Mouse (Mus musculus): ENCODE data around the gene Msi1. TPM values are rescaled to one million over a fixed set of nuclear protein-coding genes. Genes with fewer than 3 reads are reported as not detected.

The Msi1 gene
- polyA plus RNA-seq, 1 experiment from 2014 or later = 138 TPM

DNA sequence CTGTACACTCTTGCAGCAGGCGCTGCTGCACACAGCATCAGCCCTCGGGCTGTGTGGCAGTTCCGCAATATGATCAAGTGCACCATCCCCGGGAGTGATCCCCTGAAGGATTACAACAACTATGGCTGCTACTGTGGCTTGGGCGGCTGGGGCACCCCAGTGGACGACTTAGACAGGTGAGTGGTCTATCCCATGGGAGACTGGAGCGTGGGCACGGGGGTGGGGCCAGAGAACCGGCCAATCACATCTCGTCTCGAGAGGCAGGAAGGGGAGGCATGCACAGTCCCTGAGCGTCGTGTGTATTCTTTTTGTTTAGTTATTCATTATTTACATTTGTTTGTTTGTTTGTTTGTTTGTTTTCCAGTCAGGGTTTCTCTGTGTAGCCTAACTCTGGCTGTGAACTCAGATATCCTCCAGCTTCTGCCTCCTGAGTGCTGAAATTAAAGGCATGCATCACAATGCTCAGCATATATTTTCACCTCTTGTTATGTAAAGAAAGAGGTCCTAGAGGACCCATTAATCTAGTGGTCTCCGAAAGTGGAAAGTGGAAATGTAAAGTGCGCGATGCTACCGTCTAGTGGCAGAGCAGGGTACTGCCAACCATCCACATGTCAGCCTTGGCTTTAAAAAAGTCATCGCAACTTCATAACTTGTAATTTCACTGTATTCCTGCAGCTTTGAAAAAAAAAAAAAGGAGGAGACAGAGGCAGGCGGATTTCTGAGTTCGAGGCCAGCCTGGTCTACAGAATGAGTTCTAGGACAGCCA, 41.5 kb downstream of the Msi1 start:
- ATAC-seq (ENCODE audit: insufficient read depth, low FRiP score, low TSS enrichment) = no peak

DNA sequence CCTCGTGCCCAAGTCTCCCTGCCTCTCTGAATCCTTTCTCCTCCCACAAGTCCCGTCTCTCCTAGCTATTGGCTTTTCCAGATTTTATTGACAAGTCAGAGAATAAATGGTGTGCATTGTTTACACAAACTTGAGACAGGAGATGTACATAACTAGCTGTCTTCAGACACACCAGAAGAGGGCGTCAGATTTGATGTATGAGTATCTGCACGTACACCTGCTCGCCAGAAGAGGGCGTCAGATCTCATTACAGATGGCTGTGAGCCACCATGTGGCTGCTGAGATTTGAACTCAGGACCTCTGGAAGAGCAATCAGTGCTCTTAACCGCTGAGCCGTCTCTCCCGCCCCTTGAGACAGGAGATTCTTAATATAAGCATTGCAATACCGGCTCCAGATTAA, 43.8 kb downstream of the Msi1 start:
- Histone ChIP-seq H3K9me3 (ENCODE audit: control insufficient read depth, low read length) (no peaks in the 10 kb centered on the region), H3K4me2 (ENCODE audit: low read depth) (no peak overlapping the region), H3K27me3 (ENCODE audit: control insufficient read depth, insufficient read depth, low read length) (no peaks in the 10 kb centered on the region), H3K4me1 (ENCODE audit: control insufficient read depth, insufficient read depth, low read length) (0 out of 2 replicates have a peak, but pooled peaks cover 2% of the 10 kb centered on the region), H3K27ac (ENCODE audit: low read depth, low read length) (no peak overlapping the region), H3K36me3 (ENCODE audit: control insufficient read depth, insufficient read depth, low read length) (no peaks in the 10 kb centered on the region), H3K4me3 (ENCODE audit: low read depth, low read length) (no peak overlapping the region), H3K9ac (ENCODE audit: low read length) (no peak overlapping the region)
- DNase-seq (ENCODE audit: low spot score) = no peak
- WGBS = 74% methylated on average over 10 of the region's 10 CpGs
- no peak for ATAC-seq (ENCODE audit: insufficient read depth, low FRiP score, low TSS enrichment)

More for the DNA sequence above, 41.5 kb downstream of the Msi1 start:
- 41% methylated on average over 20 of the region's 20 CpGs for WGBS
- Histone ChIP-seq H3K4me1 (ENCODE audit: control insufficient read depth, insufficient read depth, low read length) (0 out of 2 replicates have a peak, but pooled peaks cover 2% of the 10 kb centered on the region), H3K9me3 (ENCODE audit: control insufficient read depth, low read length) (no peaks in the 10 kb centered on the region), H3K9ac (ENCODE audit: low read length) (no peak overlapping the region), H3K4me3 (ENCODE audit: low read depth, low read length) (no peak overlapping the region), H3K36me3 (ENCODE audit: control insufficient read depth, insufficient read depth, low read length) (no peaks in the 10 kb centered on the region), H3K27me3 (ENCODE audit: control insufficient read depth, insufficient read depth, low read length) (no peaks in the 10 kb centered on the region), H3K27ac (ENCODE audit: low read depth, low read length) (no peak overlapping the region), H3K4me2 (ENCODE audit: low read depth) (no peak overlapping the region)
- peak; percentile 76 for DNase-seq (ENCODE audit: low spot score)

DNA sequence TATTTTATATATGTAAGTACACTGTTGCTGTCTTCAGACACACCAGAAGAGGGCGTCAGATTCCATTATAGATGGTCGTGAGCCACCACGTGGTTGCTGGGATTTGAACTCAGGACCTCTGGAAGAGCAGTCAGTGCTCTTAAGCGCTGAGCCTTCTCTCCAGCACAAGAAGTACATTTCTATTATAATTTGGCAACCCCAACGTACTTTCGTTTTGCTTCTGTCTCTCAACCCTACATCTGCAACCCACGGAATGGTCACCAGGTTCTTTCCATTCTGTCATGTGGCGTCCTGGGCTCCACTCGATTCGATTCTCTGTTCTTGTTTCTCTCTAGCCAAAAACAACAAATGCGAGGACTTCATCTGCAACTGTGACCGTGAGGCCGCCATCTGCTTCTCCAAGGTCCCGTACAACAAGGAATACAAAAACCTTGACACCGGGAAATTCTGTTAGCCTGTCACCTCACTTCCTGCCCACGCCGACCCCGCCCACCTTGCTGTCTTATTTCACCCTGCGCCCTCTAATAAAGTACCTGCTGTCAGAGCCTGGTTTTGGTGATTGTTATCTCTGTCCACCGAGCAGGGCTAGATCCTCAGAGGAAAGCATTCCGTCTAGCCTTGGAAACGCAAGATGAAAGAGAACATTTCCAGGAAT, 44.9 kb downstream of the Msi1 start:
- no peaks in the 10 kb centered on the region for H3K36me3 ChIP-seq (ENCODE audit: control insufficient read depth, insufficient read depth, low read length)
- H3K9me3 ChIP-seq (ENCODE audit: control insufficient read depth, low read length) = no peaks in the 10 kb centered on the region
- ATAC-seq (ENCODE audit: insufficient read depth, low FRiP score, low TSS enrichment) (no peak), DNase-seq (ENCODE audit: low spot score) (no peak)
- 0 out of 2 replicates have a peak, but pooled peaks cover 2% of the 10 kb centered on the region for H3K4me1 ChIP-seq (ENCODE audit: control insufficient read depth, insufficient read depth, low read length)
- H3K9ac ChIP-seq (ENCODE audit: low read length) = no peak overlapping the region
- H3K27me3 ChIP-seq (ENCODE audit: control insufficient read depth, insufficient read depth, low read length) = no peaks in the 10 kb centered on the region; the same call in 1 of the 2 replicates
- no peak overlapping the region for H3K4me2 ChIP-seq (ENCODE audit: low read depth)
- no peak overlapping the region for H3K27ac ChIP-seq (ENCODE audit: low read depth, low read length)
- 80% methylated on average over 22 of the region's 22 CpGs for WGBS
- H3K4me3 ChIP-seq (ENCODE audit: low read depth, low read length) = no peak overlapping the region

DNA sequence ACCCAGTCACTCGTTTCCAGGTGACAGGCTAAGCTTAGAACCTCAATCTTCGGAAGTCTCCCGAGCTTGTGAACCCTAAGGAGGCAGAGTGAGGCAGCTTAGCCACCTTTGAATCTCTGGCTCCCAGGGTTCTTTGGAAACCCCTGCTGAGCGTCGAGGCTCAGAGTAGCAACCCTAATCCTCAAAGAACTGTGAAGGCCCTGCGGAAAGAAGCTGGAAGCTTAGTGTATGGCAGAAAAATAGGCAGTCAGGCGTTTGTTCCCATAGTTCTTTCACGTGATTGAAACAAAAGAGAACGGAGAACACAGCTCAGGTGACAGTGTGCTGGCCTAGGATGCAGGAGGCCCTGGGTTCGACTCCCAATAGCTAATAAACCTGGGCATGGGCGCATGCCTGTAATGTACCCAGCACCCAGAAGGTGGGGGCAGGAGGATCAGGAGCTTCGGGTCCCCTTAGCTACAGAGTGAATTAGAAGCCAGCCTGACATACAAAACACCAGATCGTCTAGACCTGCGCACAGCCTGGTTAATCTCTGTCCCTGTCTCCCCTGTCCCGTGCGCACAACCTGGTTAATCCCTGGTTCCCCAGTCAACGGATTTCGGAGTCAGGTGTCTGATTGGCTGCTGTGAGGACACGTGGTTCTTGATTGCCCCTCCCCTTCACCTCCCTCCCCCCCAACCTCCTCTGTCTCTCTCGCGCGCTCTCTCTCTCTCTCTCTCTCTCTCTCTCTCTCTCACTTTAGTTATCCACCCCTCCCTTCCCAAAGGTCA, 46.1 kb downstream of the Msi1 start:
- Histone ChIP-seq H3K4me1 (ENCODE audit: control insufficient read depth, insufficient read depth, low read length) (peaks cover 5% of the 10 kb centered on the region; the same call in 1 of the 2 replicates), H3K4me2 (ENCODE audit: low read depth) (peak overlapping the region; percentile 46), H3K27me3 (ENCODE audit: control insufficient read depth, insufficient read depth, low read length) (peaks cover 5% of the 10 kb centered on the region), H3K27ac (ENCODE audit: low read depth, low read length) (no peak overlapping the region), H3K9me3 (ENCODE audit: control insufficient read depth, low read length) (no peaks in the 10 kb centered on the region), H3K9ac (ENCODE audit: low read length) (peak overlapping the region; percentile 41), H3K4me3 (ENCODE audit: low read depth, low read length) (peak overlapping the region; percentile 29), H3K36me3 (ENCODE audit: control insufficient read depth, insufficient read depth, low read length) (no peaks in the 10 kb centered on the region)
- 0 out of 2 replicates have a peak, but pooled peaks have one; percentile 27 for ATAC-seq (ENCODE audit: insufficient read depth, low FRiP score, low TSS enrichment)
- 19% methylated on average over 22 of the region's 22 CpGs for WGBS
- DNase-seq (ENCODE audit: low spot score) = peak; percentile 68

DNA sequence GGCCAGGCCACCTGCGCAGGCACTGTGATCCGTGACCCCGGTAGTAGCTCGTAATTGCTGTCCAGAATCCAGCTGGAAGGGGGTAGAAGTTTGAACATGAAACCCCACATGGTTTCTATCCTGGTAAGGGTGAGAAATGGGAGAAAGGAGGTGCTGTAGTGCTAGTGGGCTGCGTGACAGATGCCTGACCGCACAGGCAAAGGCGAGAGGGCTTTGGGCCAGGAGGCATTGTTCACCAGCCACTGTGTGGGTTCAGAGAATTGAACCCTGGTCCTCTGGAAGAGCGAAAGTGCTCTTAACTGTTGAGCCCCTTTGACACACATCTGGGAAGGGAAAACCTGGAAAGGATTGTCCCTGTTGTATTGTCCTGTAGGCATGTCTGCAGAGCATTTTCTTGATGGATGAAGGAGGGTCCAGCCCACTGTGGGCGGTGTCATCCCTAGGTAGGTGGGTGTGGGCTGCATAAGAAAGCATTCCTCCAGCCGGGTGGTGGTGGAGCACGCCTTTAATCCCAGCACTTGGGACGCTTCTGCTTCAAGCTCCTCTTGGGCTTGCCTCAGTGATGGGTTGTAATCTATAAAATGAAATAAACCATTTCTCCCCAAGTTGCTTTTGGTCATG, 46.8 kb downstream of the Msi1 start:
- Histone ChIP-seq H3K4me2 (ENCODE audit: low read depth) (peak overlapping the region; percentile 46), H3K4me3 (ENCODE audit: low read depth, low read length) (peak overlapping the region; percentile 29), H3K27ac (ENCODE audit: low read depth, low read length) (no peak overlapping the region), H3K27me3 (ENCODE audit: control insufficient read depth, insufficient read depth, low read length) (peaks cover 5% of the 10 kb centered on the region), H3K36me3 (ENCODE audit: control insufficient read depth, insufficient read depth, low read length) (no peaks in the 10 kb centered on the region), H3K9ac (ENCODE audit: low read length) (0 out of 2 replicates have a peak overlapping the region, but pooled peaks have one; percentile 26), H3K9me3 (ENCODE audit: control insufficient read depth, low read length) (no peaks in the 10 kb centered on the region), H3K4me1 (ENCODE audit: control insufficient read depth, insufficient read depth, low read length) (peaks cover 3% of the 10 kb centered on the region; the same call in 1 of the 2 replicates)
- peak; percentile 9 for DNase-seq (ENCODE audit: low spot score)
- 35% methylated on average over 12 of the region's 12 CpGs for WGBS
- no peak for ATAC-seq (ENCODE audit: insufficient read depth, low FRiP score, low TSS enrichment)

DNA sequence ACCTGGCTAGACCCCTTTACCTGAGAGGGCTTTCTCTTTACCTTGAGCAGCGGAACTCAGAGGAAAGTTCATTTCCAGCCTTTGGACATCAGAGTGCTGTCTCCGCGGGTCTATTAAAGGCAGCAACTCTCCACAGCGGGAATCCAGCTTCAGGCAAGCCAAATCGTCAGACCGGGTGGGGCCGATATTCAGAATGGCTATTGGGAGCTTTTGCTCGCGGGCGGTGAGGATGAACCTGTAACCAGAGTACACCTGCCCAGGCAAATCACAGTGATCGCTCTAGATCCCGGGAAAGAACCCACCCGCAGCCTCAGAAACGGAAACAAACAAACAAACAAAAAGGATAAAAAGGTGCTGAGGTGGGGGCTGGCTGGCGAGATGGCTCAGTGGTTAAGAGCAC, 50.2 kb downstream of the Msi1 start:
- 37% methylated on average over 15 of the region's 15 CpGs for WGBS
- Histone ChIP-seq H3K36me3 (ENCODE audit: control insufficient read depth, insufficient read depth, low read length) (no peaks in the 10 kb centered on the region), H3K27ac (ENCODE audit: low read depth, low read length) (no peak overlapping the region), H3K9ac (ENCODE audit: low read length) (no peak overlapping the region), H3K4me1 (ENCODE audit: control insufficient read depth, insufficient read depth, low read length) (peaks cover 8% of the 10 kb centered on the region; the same call in 1 of the 2 replicates), H3K4me3 (ENCODE audit: low read depth, low read length) (no peak overlapping the region), H3K4me2 (ENCODE audit: low read depth) (no peak overlapping the region), H3K27me3 (ENCODE audit: control insufficient read depth, insufficient read depth, low read length) (peaks cover 13% of the 10 kb centered on the region), H3K9me3 (ENCODE audit: control insufficient read depth, low read length) (no peaks in the 10 kb centered on the region)
- DNase-seq (ENCODE audit: low spot score) (no peak), ATAC-seq (ENCODE audit: insufficient read depth, low FRiP score, low TSS enrichment) (no peak)

DNA sequence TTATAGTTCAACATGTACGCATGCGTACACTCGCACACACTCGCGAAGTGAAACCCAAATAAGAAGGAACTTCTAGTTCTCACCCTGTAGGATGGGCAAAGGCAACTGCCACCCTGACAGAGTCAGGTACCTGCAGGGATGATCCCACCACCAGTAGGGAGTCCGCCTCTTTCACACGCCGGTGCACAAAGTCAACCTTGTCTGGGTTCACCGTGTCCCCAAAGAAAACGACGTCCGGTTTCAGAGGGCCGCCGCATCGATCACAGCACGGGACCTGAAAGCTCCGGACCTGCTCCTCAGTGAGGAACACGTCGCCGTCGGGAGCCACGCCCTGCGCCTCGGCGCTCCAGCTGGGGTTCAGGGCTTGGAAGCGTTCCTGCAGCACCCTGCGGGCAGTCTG, 50.7 kb downstream of the Msi1 start:
- no peak for DNase-seq (ENCODE audit: low spot score)
- 21% methylated on average over 27 of the region's 27 CpGs for WGBS
- no peak overlapping the region for H3K4me3 ChIP-seq (ENCODE audit: low read depth, low read length)

More for the DNA sequence above, 50.7 kb downstream of the Msi1 start:
- H3K36me3 ChIP-seq (ENCODE audit: control insufficient read depth, insufficient read depth, low read length) = no peaks in the 10 kb centered on the region
- no peak for ATAC-seq (ENCODE audit: insufficient read depth, low FRiP score, low TSS enrichment)
- H3K27ac ChIP-seq (ENCODE audit: low read depth, low read length) = no peak overlapping the region
- H3K9ac ChIP-seq (ENCODE audit: low read length) = peak overlapping the region; percentile 35; the same call in 1 of the 2 replicates
- peak overlapping the region; percentile 27 for H3K4me2 ChIP-seq (ENCODE audit: low read depth)
- peaks cover 13% of the 10 kb centered on the region for H3K27me3 ChIP-seq (ENCODE audit: control insufficient read depth, insufficient read depth, low read length)
- H3K4me1 ChIP-seq (ENCODE audit: control insufficient read depth, insufficient read depth, low read length) = peaks cover 8% of the 10 kb centered on the region; the same call in 1 of the 2 replicates
- H3K9me3 ChIP-seq (ENCODE audit: control insufficient read depth, low read length) = no peaks in the 10 kb centered on the region
